Mouse (Mus musculus) adrenal gland, adult (tissue): ENCODE results near the gene Ifit1.
"Not testable (repeated sequence)": the region's sequence is repeated elsewhere in the genome, so short reads cannot be mapped to it uniquely, and the experiment has no call there.

Experiments used
- DNase-seq, 2 experiments: peaks; one replicate each; pipeline ENCODE4 v3.0.0; 2022 to 2023; ENCODE audit warnings: low spot score in 1 of 2; ENCODE audit not compliant: inconsistent age in 2 of 2

Gene Ifit1

DNA sequence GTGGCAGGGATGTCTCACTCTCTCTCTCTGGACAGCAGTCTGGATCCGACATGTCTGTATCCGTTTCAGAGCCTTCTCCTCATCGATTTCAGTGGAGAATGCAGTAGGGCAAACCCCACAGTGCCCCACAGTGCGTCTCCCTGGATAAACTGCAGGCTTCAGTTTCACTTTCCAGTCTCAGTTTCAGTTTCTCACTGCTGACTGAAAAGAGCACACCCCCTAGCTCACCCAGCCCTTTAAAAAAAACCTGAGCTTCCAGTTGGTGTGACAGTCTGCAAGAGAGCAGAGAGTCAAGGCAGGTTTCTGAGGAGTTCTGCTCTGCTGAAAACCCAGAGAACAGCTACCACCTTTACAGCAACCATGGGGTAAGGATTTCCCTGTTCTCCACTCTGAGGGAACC, at the start of gene Ifit1, which contains the start of gene Ifit1bl2:
Ifit1 (plus strand) TSS at position 249 of the 400 bp plus-strand sequence.
Ifit1bl2 (minus strand) TSS at position 121 of the 400 bp plus-strand sequence.
- DNase-seq = peak; percentile 17 to 72

DNA sequence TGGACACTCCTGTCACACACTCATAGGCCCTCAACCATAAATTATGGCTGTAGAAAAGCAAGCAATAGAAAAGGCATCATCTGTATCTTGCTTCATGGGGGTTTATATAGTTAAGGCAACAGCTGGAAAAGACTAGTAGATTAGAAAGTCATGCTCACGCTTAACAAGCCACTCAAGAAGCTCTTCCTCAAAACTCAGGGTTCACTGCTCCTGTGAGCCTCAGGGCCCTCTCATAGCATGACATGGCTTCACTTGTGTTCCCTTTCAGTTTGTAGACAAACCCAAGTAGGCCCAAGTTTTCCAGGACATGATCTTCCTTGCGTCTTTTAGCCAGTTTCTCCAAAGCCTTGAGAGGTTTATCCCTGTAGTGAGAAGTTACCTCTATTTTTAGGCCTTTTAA, 47.2 kb upstream of the Ifit1 start:
- DNase-seq = peak in 1 of 2 experiments; percentile 21

DNA sequence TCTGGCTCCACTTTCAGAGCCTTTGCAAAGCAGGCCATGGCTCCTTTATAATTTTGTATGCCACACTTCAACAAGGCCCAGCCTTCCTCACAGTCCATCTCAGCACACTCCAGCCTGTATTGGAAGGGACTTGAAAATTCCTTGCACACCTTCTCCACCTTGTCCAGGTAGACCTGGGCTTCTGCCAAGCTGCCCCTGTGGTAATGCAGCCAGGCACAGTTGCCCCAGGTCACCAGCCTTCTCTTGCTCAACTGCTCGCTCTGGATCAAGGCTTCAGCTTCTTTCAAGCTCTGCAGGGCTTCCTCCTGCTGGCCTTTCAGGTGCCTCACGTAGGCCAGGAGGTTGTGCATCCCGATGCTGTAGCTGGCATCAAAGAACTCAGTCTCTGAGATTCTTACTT, 46.1 kb upstream of the Ifit1 start:
- DNase-seq = not testable (repeated sequence)

DNA sequence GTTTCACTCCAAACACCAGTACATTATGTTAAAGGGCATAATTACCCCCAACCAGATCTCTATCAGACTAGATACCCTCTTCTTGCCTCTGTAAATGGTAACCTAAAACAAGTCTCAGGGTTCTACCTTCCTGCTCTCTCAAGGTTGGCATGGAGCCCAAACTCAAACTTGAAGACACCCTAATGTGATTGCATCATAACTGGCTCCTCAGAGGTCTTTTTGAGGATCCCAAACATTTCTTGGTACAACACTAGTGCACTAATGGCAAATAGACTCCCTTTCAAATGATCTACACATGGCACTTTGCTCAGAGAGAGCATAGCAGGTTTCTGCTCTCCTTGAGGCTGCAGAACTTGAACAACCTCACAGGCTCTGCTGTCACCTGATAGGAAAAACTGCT, 43.9 kb upstream of the Ifit1 start:
- DNase-seq = no peak

DNA sequence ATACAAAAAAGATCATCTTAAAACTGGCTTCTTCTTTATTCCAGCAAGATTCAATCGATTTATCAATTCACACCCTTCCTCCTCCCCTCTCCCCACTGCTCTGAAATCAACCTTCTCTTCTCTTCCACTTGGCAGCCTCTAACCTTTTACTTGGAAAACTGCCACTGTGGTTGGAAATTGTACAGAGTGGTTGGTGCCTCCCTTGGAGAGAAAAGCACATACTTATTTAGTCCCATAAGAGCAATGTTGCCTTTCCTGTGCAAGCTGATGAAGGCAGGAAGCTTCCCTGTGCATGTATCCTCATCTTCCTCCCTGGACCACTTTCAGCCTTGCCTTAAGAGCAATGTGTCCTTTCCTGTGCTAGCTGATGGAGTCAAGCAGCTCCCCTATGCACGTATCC, 42.3 kb upstream of the Ifit1 start:
- DNase-seq = peak; percentile 38 to 91

DNA sequence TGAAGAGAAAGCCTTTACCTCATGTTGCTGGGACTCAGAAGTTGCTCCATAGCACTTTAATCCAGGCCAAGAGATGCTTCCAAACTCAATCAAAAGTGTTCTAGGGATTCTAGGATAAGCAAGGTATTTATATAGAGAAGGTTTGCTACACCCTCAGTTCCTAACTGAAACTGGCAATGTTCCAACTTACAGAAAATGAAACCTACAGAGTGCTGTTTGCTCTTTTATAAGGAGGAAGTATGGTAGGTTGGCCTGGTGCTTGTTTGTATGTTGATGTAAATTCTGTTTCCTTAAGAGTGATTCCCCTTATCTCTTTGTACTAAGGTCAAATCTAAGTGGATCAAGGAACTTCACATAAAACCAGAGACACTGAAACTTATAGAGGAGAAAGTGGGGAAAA, 41.4 kb upstream of the Ifit1 start:
- DNase-seq = peak in 1 of 2 experiments; percentile 45

DNA sequence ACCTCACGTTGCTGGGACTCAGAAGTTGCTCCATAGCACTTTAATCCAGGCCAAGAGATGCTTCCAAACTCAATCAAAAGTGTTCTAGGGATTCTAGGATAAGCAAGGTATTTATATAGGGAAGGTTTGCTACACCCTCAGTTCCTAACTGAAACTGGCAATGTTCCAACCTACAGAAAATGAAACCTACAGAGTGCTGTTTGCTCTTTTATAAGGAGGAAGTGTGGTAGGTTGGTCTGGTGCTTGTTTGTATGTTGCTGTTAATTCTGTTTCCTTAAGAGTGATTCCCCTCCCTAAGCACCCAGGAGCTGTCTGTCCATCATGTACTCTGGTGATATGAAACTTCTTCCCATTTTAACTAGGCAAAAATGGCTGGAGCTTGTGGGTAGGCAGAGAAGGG, 38.8 kb upstream of the Ifit1 start, which contains the start of gene Ifit1bl1:
Ifit1bl1 (minus strand) TSS at position 69 of the 400 bp plus-strand sequence.
- peak in 1 of 2 experiments; percentile 38 for DNase-seq

DNA sequence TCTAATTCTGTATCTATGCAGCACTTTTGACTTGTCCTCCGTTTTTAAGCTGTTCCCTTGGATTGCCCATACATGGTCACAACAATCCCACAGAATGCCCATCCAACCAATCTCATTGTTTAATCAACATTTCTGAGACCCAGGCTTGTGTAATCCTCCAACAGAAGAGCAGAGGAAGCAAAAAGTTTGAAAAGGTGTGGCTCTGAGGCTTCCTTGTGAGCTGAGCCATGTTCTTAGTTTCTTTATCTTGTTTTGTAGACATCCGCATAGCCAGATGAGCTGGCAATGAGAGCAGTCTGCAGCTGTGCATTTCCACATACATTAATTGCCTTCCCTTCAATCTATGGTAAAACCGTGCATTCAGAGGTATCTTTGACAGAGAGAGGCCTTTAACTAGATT, 35.2 kb upstream of the Ifit1 start:
- no peak for DNase-seq

DNA sequence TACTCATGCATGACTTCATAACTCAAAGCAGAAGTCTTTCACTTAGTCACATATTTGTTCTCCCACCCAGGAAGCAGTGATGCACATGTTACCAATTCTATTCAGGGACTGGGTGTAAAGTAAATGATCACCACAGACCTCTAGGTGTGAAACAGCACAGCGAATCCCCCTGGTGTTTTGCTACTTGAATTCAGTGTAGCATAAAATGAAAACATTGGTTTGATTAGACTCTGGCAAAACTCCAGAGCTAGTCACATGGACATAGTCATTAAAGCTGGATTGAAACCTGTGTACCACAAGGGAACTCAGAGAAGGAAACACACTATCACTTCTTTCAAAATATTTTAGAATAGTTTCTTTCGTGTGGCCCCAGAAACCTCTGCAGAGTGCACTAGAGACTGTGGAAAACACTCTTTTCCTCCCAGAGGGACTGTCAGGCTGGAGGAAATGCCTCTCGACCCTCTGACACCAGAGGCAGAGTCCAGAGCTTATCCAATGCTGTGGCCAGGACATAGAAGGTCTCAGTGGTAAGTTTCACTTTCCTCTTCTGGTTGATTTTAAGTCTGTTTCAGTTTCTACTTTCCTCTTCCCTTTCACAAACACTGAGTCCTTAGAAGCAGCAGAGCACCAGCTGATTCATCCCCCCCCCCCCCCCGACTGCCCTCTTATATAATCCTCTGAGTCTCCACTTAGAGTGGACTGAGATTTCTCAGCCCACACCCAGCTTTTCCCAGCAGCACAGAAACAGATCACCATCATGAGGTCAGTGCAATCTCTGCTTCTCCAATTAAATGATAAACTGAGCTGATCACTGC, 33.2 kb upstream of the Ifit1 start, which contains the start of gene Ifit3b:
Ifit3b (plus strand) TSS at position 734 of the 815 bp plus-strand sequence.
- DNase-seq = peak; percentile 70 to 90

DNA sequence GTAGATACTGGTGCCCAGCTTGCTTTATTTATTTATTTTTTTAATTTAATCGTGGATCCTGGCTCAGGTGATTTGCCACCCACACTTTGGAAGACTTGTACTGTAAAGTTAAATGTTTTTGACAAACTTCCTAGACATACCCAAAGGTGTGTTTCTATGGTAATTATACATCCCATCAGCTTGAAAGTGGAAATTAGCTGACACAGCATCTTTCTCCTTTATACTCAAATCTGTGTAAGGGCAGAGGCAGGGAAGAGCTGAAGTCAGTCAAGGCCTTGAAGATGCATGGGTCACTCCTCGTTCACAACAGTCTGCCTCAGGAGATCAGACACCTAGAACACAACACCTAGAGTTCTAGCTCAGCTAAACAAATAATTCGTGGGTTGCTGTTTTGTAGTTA, 30.6 kb upstream of the Ifit1 start:
- DNase-seq = not testable (repeated sequence)

DNA sequence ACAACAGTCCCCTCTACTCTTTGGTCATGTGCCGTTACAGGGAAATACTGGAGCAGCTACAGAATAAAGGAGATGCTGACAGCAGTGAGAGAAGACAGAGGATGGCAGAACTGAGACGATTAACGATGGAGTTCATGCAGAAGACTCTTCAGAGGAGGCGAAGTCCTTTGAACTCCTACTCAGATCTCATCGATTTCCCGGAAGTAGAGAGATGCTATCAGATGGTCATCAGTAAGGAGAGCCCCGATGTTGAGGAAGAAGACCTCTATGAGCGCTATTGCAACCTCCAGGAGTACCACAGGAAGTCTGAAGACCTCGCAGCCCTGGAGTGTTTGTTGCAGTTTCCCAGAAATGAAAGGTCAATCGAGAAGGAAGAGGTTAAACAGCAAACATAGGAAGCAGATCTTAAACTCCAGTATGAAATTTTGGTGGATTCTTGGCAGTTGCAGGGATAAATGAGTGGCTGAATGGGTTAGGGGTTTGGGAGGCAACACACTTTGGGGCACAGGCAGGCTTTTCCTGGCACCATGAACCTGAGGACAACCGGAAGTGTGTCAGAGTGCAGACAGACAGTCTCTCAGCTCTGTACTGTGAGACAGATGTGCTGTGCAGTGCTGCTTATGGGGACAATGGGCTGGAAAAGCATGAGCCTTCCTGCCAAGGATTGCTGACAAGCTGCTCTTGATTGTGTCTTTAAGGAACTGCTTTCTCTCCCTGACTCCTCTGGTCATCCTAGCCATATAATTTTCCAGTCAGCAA, 28.2 kb upstream of the Ifit1 start:
- DNase-seq = not testable (repeated sequence)

DNA sequence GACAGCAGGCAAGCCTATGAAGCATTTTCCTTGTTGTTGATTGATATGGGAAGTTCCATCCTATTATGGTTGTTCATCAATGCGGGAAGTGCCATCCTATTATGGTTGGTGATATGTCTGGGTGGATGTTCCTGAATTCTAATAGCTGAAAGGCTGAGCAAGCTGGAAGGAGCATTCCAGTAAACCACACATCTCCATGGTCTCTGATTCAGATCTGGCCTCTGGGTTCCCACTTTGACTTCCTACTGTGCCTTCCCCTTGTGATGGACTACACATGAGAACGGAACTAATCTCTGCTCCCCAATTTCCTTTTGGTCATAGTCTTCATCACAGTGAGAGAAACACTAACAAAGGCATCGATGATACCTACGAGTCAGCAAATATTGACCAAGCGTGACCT, 19.8 kb upstream of the Ifit1 start:
- no peak for DNase-seq

DNA sequence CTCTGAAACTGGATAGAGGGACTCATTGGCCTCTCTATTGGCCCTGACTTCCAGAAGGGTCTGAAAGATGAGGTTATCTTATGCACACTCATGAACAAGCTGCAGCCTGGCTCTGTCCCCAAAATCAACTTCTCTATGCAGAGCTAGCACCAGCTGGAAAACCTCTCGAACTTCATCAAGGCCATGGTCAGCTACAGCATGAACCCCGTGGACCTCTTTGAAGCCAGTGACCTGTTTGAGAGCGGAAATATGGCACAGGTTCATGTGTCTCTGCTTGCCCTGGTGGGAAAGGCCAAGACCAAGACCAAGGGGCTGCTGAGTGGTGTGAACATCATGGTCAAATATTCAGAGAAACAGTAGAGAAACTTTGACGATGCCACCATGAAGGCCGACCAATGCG, 16.9 kb upstream of the Ifit1 start:
- no peak for DNase-seq

DNA sequence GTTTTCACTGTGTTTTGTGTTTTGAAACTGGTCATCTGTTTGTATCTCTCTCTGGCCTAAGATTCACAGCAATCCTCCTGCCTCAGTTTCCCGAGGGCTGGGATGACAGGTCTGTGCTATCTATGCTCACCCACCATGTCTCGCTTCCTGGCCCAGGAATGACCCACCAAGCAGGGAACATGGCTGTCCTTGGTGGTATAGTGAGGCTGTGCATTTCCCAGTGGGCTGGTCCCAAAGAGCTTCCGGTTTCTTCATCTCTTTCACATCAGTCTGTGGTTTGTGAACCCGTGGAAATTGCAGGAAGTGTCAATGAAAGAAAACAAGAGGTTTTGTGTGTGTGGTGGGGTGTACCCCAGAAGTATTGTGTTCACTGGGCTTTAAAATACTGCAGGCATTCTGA, 16.0 kb upstream of the Ifit1 start:
- DNase-seq = no peak

DNA sequence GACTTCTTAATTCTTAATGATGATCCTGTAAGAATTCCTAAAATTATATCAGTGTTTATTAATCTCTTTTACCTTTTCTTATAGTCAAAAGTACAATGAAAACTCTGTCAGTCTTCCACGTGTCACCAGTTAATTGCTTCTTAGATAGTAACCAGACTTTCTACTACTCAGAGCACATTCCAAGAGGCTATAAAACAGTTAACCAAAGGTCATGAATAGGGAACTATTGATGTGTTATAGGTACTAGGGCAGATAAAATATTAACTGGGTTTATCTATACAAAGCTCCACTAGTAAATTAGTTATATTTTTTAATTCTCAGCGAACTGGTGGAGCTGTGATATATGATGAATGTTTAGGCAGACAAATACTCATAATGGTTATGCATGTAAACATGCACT, 13.2 kb upstream of the Ifit1 start:
- DNase-seq = no peak

DNA sequence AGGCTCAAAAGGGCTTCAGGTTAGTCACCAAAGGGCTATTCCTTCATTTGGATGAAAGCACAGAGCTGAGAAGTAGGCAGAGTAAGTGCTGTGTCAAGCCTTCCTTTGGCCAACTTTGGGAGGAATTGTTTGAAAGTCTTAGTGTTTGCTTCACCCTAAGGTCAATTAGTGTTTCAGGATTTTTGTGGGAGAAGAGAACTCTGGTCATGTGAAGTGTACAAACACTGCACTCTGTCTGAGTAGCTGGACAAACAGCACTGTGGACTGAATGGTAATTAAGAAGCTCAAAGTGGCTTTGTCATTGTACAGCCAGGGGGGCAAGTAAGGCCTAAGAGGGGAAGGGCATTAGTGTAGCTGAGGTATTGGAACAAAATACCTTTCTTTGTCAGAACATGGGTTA, 9.2 kb upstream of the Ifit1 start:
- DNase-seq = no peak

DNA sequence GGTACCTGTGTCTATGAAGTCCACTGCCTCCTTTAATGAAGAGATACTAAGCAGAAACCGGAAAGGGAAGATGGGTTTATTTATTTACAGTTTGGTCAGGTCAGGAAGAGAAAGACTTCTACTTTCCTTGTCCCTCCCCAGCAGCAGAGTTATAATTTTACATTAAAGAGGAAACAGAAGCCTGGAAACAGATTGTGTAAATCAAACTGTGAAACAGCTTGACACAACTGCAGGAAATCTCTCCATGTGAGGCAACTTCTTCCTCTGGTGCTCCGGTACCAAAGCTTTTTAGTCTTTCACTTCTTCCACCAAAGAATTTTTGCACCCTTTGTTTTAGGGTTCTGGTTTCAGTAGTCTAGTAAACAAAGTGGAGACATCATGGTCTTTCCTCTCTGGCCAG, 7.2 kb upstream of the Ifit1 start:
- DNase-seq = no peak

DNA sequence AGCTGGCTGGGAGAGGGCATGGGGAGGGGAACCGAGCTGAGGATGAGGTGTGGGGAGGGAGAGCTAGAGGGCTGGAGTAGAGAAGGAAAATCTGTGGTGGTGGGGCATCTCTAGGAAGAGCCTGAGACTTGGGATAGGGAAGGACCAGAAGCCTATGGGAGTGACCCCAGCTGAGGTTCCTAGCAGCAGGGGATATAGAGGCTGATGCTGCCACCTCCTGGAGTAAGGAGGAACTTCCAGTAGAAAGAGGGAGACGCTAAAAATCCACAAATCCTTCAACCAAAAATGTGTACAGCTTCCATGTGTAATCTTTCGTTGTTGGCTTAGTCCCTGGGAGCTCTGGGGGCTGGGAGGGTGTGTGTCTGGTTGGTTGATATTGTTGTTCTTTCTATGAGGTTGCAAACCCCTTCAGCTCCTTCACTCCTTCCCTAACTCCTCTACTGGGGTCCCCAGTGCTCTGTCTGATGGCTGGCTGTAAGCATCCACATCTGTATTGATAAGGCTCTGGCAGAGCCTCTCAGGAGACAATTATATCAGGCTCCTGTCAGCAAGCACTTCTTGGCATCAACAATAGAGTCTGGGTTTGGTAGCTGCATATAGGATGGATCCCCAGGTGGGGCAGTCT, 3.6 kb upstream of the Ifit1 start:
- DNase-seq = peak; percentile 61 to 89

DNA sequence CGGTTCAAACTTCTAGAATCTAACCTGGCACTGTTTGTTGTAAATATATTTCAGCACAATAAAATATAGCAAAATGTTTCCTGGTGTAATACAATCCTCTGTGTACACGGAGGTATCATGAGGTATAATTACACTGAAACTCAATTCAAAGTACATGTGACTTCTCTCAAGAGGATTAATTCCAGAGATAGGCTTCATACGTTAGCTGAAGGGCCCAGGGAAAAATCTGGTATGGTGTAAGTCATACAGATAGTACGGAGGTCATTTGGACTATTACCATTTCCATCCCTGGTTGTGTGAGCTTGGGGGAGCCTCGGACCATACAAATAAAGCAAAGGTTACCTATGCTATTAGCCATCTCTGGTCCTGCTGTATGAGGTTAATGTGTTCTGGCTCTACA, 1.9 kb downstream of the Ifit1 start:
- no peak for DNase-seq

DNA sequence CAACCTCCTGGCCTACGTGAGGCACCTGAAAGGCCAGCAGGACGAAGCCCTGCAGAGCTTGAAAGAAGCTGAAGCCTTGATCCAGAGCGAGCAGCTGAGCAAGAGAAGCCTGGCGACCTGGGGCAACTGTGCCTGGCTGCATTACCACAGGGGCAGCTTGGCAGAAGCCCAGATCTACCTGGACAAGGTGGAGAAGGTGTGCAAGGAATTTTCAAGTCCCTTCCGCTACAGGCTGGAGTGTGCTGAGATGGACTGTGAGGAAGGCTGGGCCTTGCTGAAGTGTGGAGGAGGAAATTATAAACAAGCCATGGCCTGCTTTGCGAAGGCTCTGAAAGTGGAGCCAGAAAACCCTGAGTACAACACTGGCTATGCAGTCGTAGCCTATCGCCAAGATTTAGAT, 7.0 kb downstream of the Ifit1 start:
- not testable (repeated sequence) for DNase-seq

DNA sequence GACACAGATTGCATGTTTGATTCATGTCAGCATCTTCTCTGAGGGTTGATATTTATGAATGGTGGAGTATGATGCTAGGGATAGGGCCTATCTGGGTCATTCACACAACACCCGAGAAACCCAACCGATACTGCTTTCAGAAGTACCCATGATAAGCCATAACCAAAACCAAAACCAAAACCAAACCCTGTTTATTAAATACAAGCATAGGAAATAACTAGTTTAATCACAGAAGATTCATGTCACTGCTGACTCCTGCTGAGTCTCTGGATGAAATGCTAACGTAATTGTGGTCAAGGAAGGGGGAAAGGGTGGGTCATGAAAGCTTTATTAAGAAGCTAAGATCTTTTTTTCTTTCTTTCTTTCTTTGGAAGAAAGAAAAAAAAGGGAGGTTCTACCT, 9.6 kb downstream of the Ifit1 start:
- DNase-seq = no peak

DNA sequence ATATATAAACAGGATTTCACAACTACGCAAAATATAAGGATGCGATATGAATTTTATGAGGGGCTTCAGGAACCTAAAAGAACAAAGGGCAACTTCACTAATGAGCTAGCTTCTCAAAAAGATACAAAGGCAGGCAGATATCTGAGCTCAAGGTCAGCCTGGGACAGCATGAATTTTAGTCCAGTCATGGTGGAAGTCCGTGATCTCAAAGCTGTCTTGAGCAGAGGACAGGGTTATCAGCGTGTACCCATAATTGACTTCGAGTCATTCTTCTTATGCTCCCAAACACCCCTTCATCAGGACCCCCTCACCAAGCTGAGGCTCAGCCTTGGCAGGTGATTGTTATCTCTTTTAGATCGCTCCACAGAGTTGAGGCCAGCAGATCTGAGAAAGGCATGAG, 10.3 kb downstream of the Ifit1 start:
- DNase-seq = no peak
